Mouse (Mus musculus) telencephalon, adult 2 months (tissue): ENCODE measurements around the gene Cryba1.
"Not testable (repeated sequence)": the region's sequence is repeated elsewhere in the genome, so short reads cannot be mapped to it uniquely, and the experiment has no call there.

Experiments
- DNase-seq: peaks from one replicate; pipeline ENCODE4 v3.0.0-alpha.2; 2011; ENCODE audit warnings: low read depth, low spot score

The Cryba1 gene

GRCm38 (mm10) chr11:77725183-77725582 lies at the start of gene Cryba1:
Cryba1 (minus strand) TSS chr11:77725283.
- no peak for DNase-seq

GRCm38 (mm10) chr11:77771879-77772713 lies 47.0 kb upstream of the Cryba1 start:
- no peak for DNase-seq

GRCm38 (mm10) chr11:77770346-77770745 lies 45.3 kb upstream of the Cryba1 start:
- no peak for DNase-seq

GRCm38 (mm10) chr11:77769496-77769895 lies 44.4 kb upstream of the Cryba1 start:
- no peak for DNase-seq

- no peak for DNase-seq
Observed at GRCm38 (mm10) chr11:77766351-77767001, 41.4 kb upstream of the Cryba1 start.

GRCm38 (mm10) chr11:77765459-77765777 lies 40.3 kb upstream of the Cryba1 start:
- no peak for DNase-seq

GRCm38 (mm10) chr11:77764694-77765458 lies 39.8 kb upstream of the Cryba1 start:
- DNase-seq, result peak; percentile 75

GRCm38 (mm10) chr11:77763673-77764340 lies 38.7 kb upstream of the Cryba1 start:
- no peak for DNase-seq

- DNase-seq, result no peak
Observed at GRCm38 (mm10) chr11:77762783-77763672, 37.9 kb upstream of the Cryba1 start, which contains the start of gene Myo18a. Myo18a (plus strand) TSS chr11:77763246.

- no peak for DNase-seq
Observed at GRCm38 (mm10) chr11:77760031-77760430, 34.9 kb upstream of the Cryba1 start.

GRCm38 (mm10) chr11:77753469-77753868 lies 28.4 kb upstream of the Cryba1 start:
- DNase-seq, result no peak

- DNase-seq, result no peak
Observed at GRCm38 (mm10) chr11:77752525-77752924, 27.4 kb upstream of the Cryba1 start.

GRCm38 (mm10) chr11:77748996-77749395 lies 23.9 kb upstream of the Cryba1 start:
- no peak for DNase-seq

- not testable (repeated sequence) for DNase-seq
Observed at GRCm38 (mm10) chr11:77747103-77747502, 22.0 kb upstream of the Cryba1 start.

GRCm38 (mm10) chr11:77746652-77747051 lies 21.6 kb upstream of the Cryba1 start:
- no peak for DNase-seq

GRCm38 (mm10) chr11:77743966-77744365 lies 18.9 kb upstream of the Cryba1 start:
- DNase-seq, result no peak

- DNase-seq, result no peak
Observed at GRCm38 (mm10) chr11:77738555-77738954, 13.5 kb upstream of the Cryba1 start.

- DNase-seq, result peak; percentile 39
Observed at GRCm38 (mm10) chr11:77737289-77737688, 12.2 kb upstream of the Cryba1 start.

GRCm38 (mm10) chr11:77728587-77728986 lies 3.5 kb upstream of the Cryba1 start:
- no peak for DNase-seq

- no peak for DNase-seq
Observed at GRCm38 (mm10) chr11:77724766-77725165, 317 bp downstream of the Cryba1 start.

GRCm38 (mm10) chr11:77721389-77721788 lies 3.7 kb downstream of the Cryba1 start:
- DNase-seq, result no peak
